Mouse (Mus musculus) heart, postnatal 0 days (tissue): ENCODE results near the gene Mipol1.

Experiments
- CTCF ChIP-seq: IDR thresholded peaks from 2 replicates; pipeline ENCODE4 v1.5.1; 2016; ENCODE audit warnings: antibody characterized with exemption, control low read depth, low read depth
- EP300 ChIP-seq: IDR thresholded peaks from 2 replicates; pipeline ENCODE4 v1.6.1; 2016; ENCODE audit warnings: antibody characterized with exemption, low read depth

DNA sequence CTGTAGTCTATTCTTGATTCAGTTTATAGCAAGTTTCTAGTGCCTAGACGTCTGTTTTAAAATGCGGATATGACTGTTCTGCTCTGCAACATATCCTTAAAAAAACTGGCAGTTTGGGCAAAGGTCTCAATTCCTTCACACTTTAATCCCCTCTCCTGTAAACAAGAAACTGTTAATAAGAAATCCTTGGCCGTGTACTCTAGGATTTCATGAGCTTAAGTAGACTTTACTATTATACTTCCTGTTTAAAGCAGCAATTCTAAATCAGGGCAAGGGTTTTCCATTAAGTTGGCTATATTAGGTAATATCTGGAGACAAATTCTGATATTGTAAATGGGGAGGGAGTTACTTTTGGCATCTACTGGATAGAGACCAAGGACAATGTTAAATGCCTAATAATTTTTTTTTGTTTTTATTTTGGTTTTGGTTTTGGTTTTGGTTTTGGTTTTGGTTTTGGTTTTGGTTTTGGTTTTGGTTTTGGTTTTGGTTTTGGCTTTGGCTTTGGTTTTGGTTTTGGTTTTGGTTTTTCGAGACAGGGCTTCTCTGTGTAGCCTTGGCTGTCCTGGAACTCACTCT lies 25.9 kb upstream of the Mipol1 start:
- no peak for TF ChIP-seq CTCF
- TF ChIP-seq EP300: no peak
